Mouse (Mus musculus): ENCODE results near the gene Pgs1. TPM values are rescaled to one million over a fixed set of nuclear protein-coding genes. Genes with fewer than 3 reads are reported as not detected.

Gene Pgs1
- total and polyA plus RNA-seq, 3 experiments: 38.1 to 60.5 (median 50.8) TPM

DNA sequence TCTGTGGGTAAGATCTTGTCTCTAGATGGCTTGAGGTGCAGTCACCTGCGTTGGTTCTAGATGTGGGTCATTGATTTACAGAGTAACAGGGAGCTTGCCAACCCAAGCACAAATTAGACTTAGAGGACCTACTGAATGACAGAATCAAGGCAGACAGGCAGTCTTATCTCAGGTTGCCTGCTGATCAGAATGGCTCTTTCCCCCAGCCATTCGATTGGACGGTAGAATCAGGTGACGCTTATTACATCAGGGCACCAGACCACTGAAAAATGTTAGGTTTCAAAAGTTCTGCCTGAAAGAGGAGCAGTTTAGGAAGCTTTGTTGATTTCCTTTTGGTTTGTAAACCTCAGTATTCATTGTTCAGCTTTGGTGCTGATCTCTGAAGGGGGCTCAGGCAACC is 1.9 kb downstream of the Pgs1 start (continued):
- TF ChIP-seq MXI1 (IDR thresholded peaks at IDR 0.05; ENCODE audit: low read depth, low read length) (peak; percentile 75; the same call in 1 of the 2 replicates), UBTF (IDR thresholded peaks at IDR 0.05; ENCODE audit: low read depth, low read length) (no peak), MAFK (IDR thresholded peaks at IDR 0.05; ENCODE audit: insufficient replicate concordance, low read length) (no peak), CHD1 (IDR thresholded peaks at IDR 0.05; ENCODE audit: low read depth, low read length) (no peak), HCFC1 (IDR thresholded peaks at IDR 0.05; ENCODE audit: low read depth, low read length) (peak; percentile 47), BHLHE40 (IDR thresholded peaks at IDR 0.05; ENCODE audit: low read depth, low read length) (peak; percentile 75), MEF2A (IDR thresholded peaks at IDR 0.05; ENCODE audit: borderline replicate concordance, low read depth, low read length) (0 out of 2 replicates have a peak, but pooled peaks have one; percentile 12), JUND (conservative IDR thresholded peaks at IDR 0.05; ENCODE audit: low read depth, low read length) (no peak), ETS1 (conservative IDR thresholded peaks at IDR 0.05; ENCODE audit: low read depth, low read length) (peak; percentile 20; the same call in 1 of the 2 replicates), ZMIZ1 (IDR thresholded peaks at IDR 0.05; ENCODE audit: low read depth, low read length) (peak; percentile 63; the same call in 1 of the 2 replicates), MAX (IDR thresholded peaks at IDR 0.05; ENCODE audit: low read length) (peak; percentile 59), TBP (conservative IDR thresholded peaks at IDR 0.05; ENCODE audit: low read depth, low read length) (peak; percentile 84; the same call in 1 of the 2 replicates), USF1 (IDR thresholded peaks at IDR 0.05; ENCODE audit: low read depth, low read length) (peak; percentile 90), MYC (IDR thresholded peaks at IDR 0.05; ENCODE audit: low read depth, low read length) (0 out of 2 replicates have a peak, but pooled peaks have one; percentile 28), ZC3H11A (IDR thresholded peaks at IDR 0.05; ENCODE audit: low read depth, low read length) (no peak), IRF4 (IDR thresholded peaks at IDR 0.05; ENCODE audit: low read depth, low read length) (no peak; the same call in 1 of the 2 replicates)

DNA sequence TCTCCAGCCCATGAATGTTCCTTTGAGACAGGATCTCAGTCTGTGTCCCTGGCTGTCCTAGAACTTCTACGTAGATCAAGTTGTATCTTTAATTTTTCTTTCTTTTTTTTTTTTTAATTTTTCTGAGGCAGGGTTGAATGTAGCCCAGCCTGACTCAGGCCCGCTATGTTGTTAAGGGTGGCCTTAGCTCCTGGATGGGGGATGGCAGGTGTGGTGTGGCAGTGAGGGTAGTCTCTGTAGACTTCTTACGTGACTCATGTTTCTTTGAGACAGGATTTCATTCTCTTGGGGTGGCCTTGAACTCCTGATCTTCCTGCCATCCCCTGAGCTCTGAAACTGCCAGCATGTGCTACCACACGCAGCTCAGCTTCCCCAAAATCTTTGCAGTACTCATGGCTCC is 3.1 kb downstream of the Pgs1 start:
- Histone ChIP-seq H3K36me3 (replicated peaks in 1 of 2; ENCODE audit: control insufficient read depth in 1 of 2, insufficient read depth in 1 of 2, low read length in 1 of 2) (peaks cover 0 to 21% of the 10 kb centered on the region in 2 experiments), H3K9me3 (replicated peaks; ENCODE audit: low read length) (no peaks in the 10 kb centered on the region), H3K4me2 (ENCODE audit: insufficient read depth, low read depth, poor library complexity, severe bottlenecking) (peak overlapping the region; percentile 72), H3K27me3 (replicated peaks) (peaks cover 7% of the 10 kb centered on the region), H3K9ac (ENCODE audit: insufficient read depth, low read depth) (peak overlapping the region; percentile 55), H3K4me3 (replicated peaks in 1 of 3; ENCODE audit: low read depth in 2 of 3, low read length in 2 of 3, poor library complexity in 1 of 3) (peak overlapping the region in 1 of 3 experiments; percentile 8), H3K27ac (ENCODE audit: insufficient read depth, low read depth) (peak overlapping the region; percentile 41), H3K79me2 (replicated peaks; ENCODE audit: control insufficient read depth, extremely low read depth, insufficient read depth, poor library complexity, severe bottlenecking) (peaks cover 75% of the 10 kb centered on the region), H3K4me1 (ENCODE audit: control insufficient read depth in 1 of 2, insufficient read depth in 2 of 2) (peaks cover 51 to 75% of the 10 kb centered on the region in 2 experiments)
- no peak for DNase-seq (ENCODE audit: extremely low read depth)
- dilution Hi-C loops (cut with MboI; ENCODE audit: extremely low pct_ligation_motif_present, extremely low pct_unique_long_range_greater_than_20kb, low sequenced_read_pairs) (no loop called here), in situ Hi-C loops (cut with MboI; ENCODE audit: low pct_ligation_motif_present, low pct_unique_long_range_greater_than_20kb, low sequenced_read_pairs) (no loop called here)
- TF ChIP-seq MYC (IDR thresholded peaks at IDR 0.05; ENCODE audit: low read depth, low read length): no peak
- TF ChIP-seq JUND (conservative IDR thresholded peaks at IDR 0.05; ENCODE audit: low read depth, low read length): no peak
- TF ChIP-seq UBTF (IDR thresholded peaks at IDR 0.05; ENCODE audit: low read depth, low read length): 0 out of 2 replicates have a peak, but pooled peaks have one; percentile 6
- no peak for TF ChIP-seq CHD2 (IDR thresholded peaks at IDR 0.05; ENCODE audit: low read length)

- Histone ChIP-seq H3K4me1 (ENCODE audit: control insufficient read depth in 1 of 2, insufficient read depth in 2 of 2) (peaks cover 55 to 82% of the 10 kb centered on the region in 2 experiments), H3K27ac (ENCODE audit: insufficient read depth, low read depth) (peak overlapping the region; percentile 41), H3K4me2 (ENCODE audit: insufficient read depth, low read depth, poor library complexity, severe bottlenecking) (peak overlapping the region; percentile 72), H3K4me3 (replicated peaks in 1 of 3; ENCODE audit: low read depth in 2 of 3, low read length in 2 of 3, poor library complexity in 1 of 3) (peak overlapping the region in 1 of 3 experiments; percentile 8), H3K79me2 (replicated peaks; ENCODE audit: control insufficient read depth, extremely low read depth, insufficient read depth, poor library complexity, severe bottlenecking) (peaks cover 81% of the 10 kb centered on the region), H3K9ac (ENCODE audit: insufficient read depth, low read depth) (peak overlapping the region; percentile 55), H3K36me3 (replicated peaks in 1 of 2; ENCODE audit: control insufficient read depth in 1 of 2, insufficient read depth in 1 of 2, low read length in 1 of 2) (peaks cover 0 to 27% of the 10 kb centered on the region in 2 experiments), H3K9me3 (replicated peaks; ENCODE audit: low read length) (no peaks in the 10 kb centered on the region), H3K27me3 (replicated peaks) (peaks cover 6% of the 10 kb centered on the region)
- TF ChIP-seq MXI1 (IDR thresholded peaks at IDR 0.05; ENCODE audit: low read depth, low read length) (peak; percentile 61; the same call in 1 of the 2 replicates), ELF1 (IDR thresholded peaks at IDR 0.05; ENCODE audit: low read depth, low read length) (no peak), ZC3H11A (IDR thresholded peaks at IDR 0.05; ENCODE audit: low read depth, low read length) (no peak), POLR2A (IDR thresholded peaks at IDR 0.05; ENCODE audit: low read depth, low read length) (no peak), MAX (IDR thresholded peaks at IDR 0.05; ENCODE audit: low read length) (peak; percentile 62; the same call in 1 of the 2 replicates), CTCF (conservative IDR thresholded peaks at IDR 0.05 in 1 of 2, IDR thresholded peaks at IDR 0.05 in 1 of 2; ENCODE audit: low read depth in 2 of 2, low read length in 2 of 2) (peak in 1 of 2 experiments; percentile 69; a peak in 2 of 4 replicates), MYC (IDR thresholded peaks at IDR 0.05; ENCODE audit: low read depth, low read length) (peak; percentile 90), RAD21 (IDR thresholded peaks at IDR 0.05; ENCODE audit: low read depth, low read length) (peak; percentile 42), USF2 (conservative IDR thresholded peaks at IDR 0.05; ENCODE audit: low read depth, low read length) (no peak), SMC3 (IDR thresholded peaks at IDR 0.05; ENCODE audit: low read depth, low read length) (peak; percentile 65), EP300 (IDR thresholded peaks at IDR 0.05; ENCODE audit: low read length) (peak; percentile 37; the same call in 1 of the 2 replicates), MEF2A (IDR thresholded peaks at IDR 0.05; ENCODE audit: borderline replicate concordance, low read depth, low read length) (peak; percentile 29; the same call in 1 of the 2 replicates), SIN3A (IDR thresholded peaks at IDR 0.05; ENCODE audit: low read length) (peak; percentile 56)
- dilution Hi-C loops (cut with MboI; ENCODE audit: extremely low pct_ligation_motif_present, extremely low pct_unique_long_range_greater_than_20kb, low sequenced_read_pairs): no loop called here
- peak; percentile 73 for DNase-seq (ENCODE audit: extremely low read depth)
- in situ Hi-C loops (cut with MboI; ENCODE audit: low pct_ligation_motif_present, low pct_unique_long_range_greater_than_20kb, low sequenced_read_pairs): no loop called here
These were observed 3.8 kb downstream of the Pgs1 start for GRCm38 (mm10) chr11:117989926-117990325.
